Mouse (Mus musculus) liver, postnatal 0 days (tissue): ENCODE measurements around the gene Rsph3b. TPM values are rescaled to one million over a fixed set of nuclear protein-coding genes. Genes with fewer than 3 reads are reported as not detected.

Experiments used
- ATAC-seq: fragments of 200-750 bp; cut with Nextera tagmentation; 2 replicates; pipeline ENCODE4 v1.8.0; 2017; ENCODE audit warnings: mild to moderate bottlenecking, moderate library complexity
- DNase-seq: peaks from one replicate; pipeline ENCODE4 v3.0.0-alpha.2; 2016
- H3K27ac ChIP-seq: fragments of 300-500 bp; sonication (generic); 2 replicates; pipeline ENCODE4 v1.5.1; 2014; ENCODE audit warnings: antibody characterized with exemption, moderate library complexity, mild to moderate bottlenecking, low read depth
- H3K27me3 ChIP-seq: fragments of 300-500 bp; sonication (generic); 2 replicates; pipeline ENCODE4 v1.6.1; 2014; ENCODE audit warnings: low read length, control low read depth, mixed read lengths; ENCODE audit not compliant: insufficient read depth
- H3K36me3 ChIP-seq: fragments of 300-500 bp; sonication (generic); replicated peaks from 2 replicates; pipeline ENCODE4 v1.6.1; 2014; ENCODE audit warnings: mild to moderate bottlenecking, control low read depth, low read length, moderate library complexity, mixed read lengths; ENCODE audit not compliant: insufficient read depth
- H3K4me1 ChIP-seq: fragments of 300-500 bp; sonication (generic); 2 replicates; pipeline ENCODE4 v1.6.1; 2014; ENCODE audit warnings: antibody characterized with exemption, mild to moderate bottlenecking, control low read depth; ENCODE audit not compliant: insufficient read depth
- H3K4me2 ChIP-seq: fragments of 300-500 bp; sonication (generic); 2 replicates; pipeline ENCODE4 v1.6.1; 2014; ENCODE audit warnings: low read depth, mild to moderate bottlenecking, low read length, moderate library complexity, mixed read lengths
- H3K4me3 ChIP-seq: fragments of 300-500 bp; sonication (generic); 2 replicates; pipeline ENCODE4 v1.5.1; 2014; ENCODE audit warnings: low read depth, low read length
- H3K9ac ChIP-seq: fragments of 300-500 bp; sonication (generic); replicated peaks from 2 replicates; pipeline ENCODE4 v1.6.1; 2014; ENCODE audit warnings: mild to moderate bottlenecking, moderate library complexity
- H3K9me3 ChIP-seq: fragments of 300-500 bp; sonication (generic); 2 replicates; pipeline ENCODE4 v1.6.1; 2016; ENCODE audit warnings: mild to moderate bottlenecking, control low read depth, low read length, mixed read lengths
- CTCF ChIP-seq: sonication (generic); IDR thresholded peaks from 2 replicates; pipeline ENCODE4 v1.5.1; 2016; ENCODE audit warnings: antibody characterized with exemption, low read depth
- EP300 ChIP-seq: IDR thresholded peaks from 2 replicates; pipeline ENCODE4 v1.6.1; 2016; ENCODE audit warnings: antibody characterized with exemption, low read depth, mild to moderate bottlenecking
- WGBS: fragments of 180-500 bp; shearing (Covaris S2); extraction: QIAGEN DNeasy Blood & Tissue Kit; methylation state at CpG from one replicate; pipeline ENCODE4 v1.1.7; 2014; ENCODE audit not compliant: insufficient replicate concordance; 5-methylcytosine and 5-hydroxymethylcytosine counted together
- polyA plus RNA-seq: library from polyadenylated mRNA; unstranded; fragments of >200 nt; fragmentation: Nextera tagmentation; extraction: Ambion mirVana; gene quantifications from 2 replicates; pipeline ENCODE4 v1.2.1, GENCODE M21; 2015

The Rsph3b gene
- polyA plus RNA-seq, 1 experiment from 2014 or later = 13.2 TPM

DNA sequence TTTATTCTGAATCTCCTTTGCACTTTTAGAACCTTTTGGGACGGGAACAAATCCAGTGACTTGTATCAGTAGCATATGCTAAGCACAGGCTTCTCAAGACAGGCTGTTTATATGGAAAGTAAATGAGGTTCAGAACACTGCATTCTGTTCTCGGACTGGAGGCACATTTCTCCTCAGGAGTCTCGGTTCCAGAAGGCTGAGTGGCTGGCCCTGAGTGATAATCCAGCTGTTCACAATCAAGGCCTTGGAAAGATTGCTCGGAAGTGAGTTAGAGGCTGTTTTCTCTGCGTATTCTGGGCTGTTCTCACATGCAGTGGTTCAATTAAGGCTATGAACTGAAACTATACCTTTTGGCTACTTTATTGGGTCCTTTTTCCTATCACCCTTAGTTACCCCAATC, 82.9 kb downstream of the Rsph3b start:
- peaks cover 10% of the 10 kb centered on the region; the same call in 1 of the 2 replicates for H3K27me3 ChIP-seq
- no peaks in the 10 kb centered on the region for H3K9me3 ChIP-seq
- no peak overlapping the region for H3K9ac ChIP-seq
- ATAC-seq = no peak
- H3K4me1 ChIP-seq = peaks cover 7% of the 10 kb centered on the region
- H3K4me3 ChIP-seq = no peak overlapping the region
- no peak for TF ChIP-seq CTCF
- no peak overlapping the region for H3K4me2 ChIP-seq
- no peaks in the 10 kb centered on the region for H3K36me3 ChIP-seq
- DNase-seq = no peak
- no peak overlapping the region for H3K27ac ChIP-seq
- WGBS = 81% methylated on average over 5 of the region's 5 CpGs

DNA sequence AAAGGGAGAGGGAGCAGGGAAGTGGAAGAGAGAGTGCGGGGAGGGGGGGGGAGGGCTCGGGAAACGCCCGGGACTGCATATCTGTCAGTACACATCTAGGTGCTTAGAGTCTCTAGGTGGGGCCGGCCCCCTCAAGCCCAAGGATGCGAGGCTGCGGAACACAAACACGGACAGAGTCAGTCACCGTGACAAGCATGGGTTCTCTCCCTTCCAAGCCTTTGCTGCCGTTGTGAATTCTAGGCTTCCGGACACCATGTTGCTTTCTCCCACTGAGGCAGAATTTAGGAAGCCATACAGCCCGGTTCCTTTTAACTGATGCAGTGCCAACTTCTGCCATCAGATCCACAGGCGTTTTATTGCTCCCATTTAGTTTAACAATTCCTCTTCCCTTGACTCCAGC, 83.6 kb downstream of the Rsph3b start:
- Histone ChIP-seq H3K4me3 (no peak overlapping the region), H3K9me3 (no peaks in the 10 kb centered on the region), H3K4me1 (peaks cover 7% of the 10 kb centered on the region), H3K27me3 (peaks cover 10% of the 10 kb centered on the region; the same call in 1 of the 2 replicates), H3K36me3 (no peaks in the 10 kb centered on the region), H3K27ac (no peak overlapping the region), H3K9ac (no peak overlapping the region), H3K4me2 (no peak overlapping the region)
- WGBS = 45% methylated on average over 13 of the region's 13 CpGs
- ATAC-seq (no peak), DNase-seq (no peak)
- TF ChIP-seq EP300 (no peak), CTCF (no peak)

DNA sequence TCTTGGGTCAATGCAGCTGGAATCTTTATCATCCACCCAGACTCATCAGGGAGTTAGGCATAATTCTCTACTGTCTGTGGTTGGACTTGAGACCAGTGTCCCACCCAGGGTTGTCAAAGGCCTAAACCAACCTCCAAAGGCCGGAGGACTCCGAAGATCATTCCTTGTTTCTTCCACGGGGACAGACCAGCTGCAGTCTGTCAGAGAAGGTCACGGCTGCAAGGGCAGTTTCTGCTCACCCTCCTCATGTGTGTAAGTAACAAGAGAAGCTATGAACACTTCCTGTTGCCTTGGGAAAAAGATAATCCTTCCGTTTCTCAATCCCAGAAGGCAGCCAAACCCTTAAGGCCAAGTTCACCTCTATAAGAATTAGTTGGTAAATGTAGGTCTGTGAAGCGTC, 85.0 kb downstream of the Rsph3b start:
- no peaks in the 10 kb centered on the region for H3K9me3 ChIP-seq
- H3K36me3 ChIP-seq = no peaks in the 10 kb centered on the region
- H3K4me2 ChIP-seq = no peak overlapping the region
- DNase-seq = no peak
- H3K27me3 ChIP-seq = peaks cover 10% of the 10 kb centered on the region; the same call in 1 of the 2 replicates
- ATAC-seq = no peak
- TF ChIP-seq CTCF = no peak
- no peak overlapping the region for H3K9ac ChIP-seq
- no peak overlapping the region for H3K27ac ChIP-seq
- no peak overlapping the region for H3K4me3 ChIP-seq
- H3K4me1 ChIP-seq = peaks cover 7% of the 10 kb centered on the region
- 67% methylated on average over 6 of the region's 6 CpGs for WGBS

DNA sequence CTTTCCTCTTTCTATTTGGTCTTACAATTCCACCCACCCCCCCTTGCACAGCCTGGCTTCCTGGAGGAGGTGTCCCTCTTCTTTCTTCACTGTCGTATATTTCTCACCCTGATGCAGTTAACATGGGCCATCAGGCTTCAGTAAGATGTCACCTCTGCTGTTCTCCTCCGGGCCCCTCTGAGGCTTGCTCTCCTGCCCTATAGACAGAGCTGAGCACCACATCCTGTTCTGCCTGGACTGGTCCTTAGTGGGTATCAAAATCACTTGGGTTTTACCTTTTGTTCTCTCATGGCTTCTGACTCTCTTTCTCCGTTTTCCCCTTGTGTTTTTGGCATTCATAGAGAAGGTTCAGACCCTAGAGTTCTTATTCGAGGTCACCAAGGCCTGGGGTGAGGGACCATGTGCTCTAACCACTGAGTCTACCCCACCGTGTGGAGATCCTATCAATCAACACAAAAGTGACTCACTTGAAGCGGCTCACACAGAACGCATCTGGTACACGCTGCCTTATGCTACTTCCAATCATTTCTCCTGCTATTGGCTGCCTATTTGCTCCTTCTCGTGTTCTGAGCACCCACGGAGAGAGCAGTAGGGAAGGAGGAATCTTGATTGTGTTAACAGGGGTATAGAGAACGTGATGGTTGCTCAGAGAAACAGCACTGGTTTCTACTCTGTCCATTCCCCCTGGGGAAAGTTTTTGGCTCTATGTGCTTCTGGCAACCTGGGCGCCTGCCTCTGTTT, 86.3 kb downstream of the Rsph3b start:
- H3K4me3 ChIP-seq = no peak overlapping the region
- 61% methylated on average over 12 of the region's 12 CpGs for WGBS
- no peak for ATAC-seq
- no peak overlapping the region for H3K27ac ChIP-seq
- H3K36me3 ChIP-seq = no peaks in the 10 kb centered on the region
- no peak for DNase-seq
- no peak for TF ChIP-seq CTCF
- no peak for TF ChIP-seq EP300
- H3K9me3 ChIP-seq = no peaks in the 10 kb centered on the region
- peaks cover 10% of the 10 kb centered on the region; the same call in 1 of the 2 replicates for H3K27me3 ChIP-seq
- peaks cover 7% of the 10 kb centered on the region for H3K4me1 ChIP-seq
- no peak overlapping the region for H3K9ac ChIP-seq
- peak overlapping the region; percentile 74 for H3K4me2 ChIP-seq

DNA sequence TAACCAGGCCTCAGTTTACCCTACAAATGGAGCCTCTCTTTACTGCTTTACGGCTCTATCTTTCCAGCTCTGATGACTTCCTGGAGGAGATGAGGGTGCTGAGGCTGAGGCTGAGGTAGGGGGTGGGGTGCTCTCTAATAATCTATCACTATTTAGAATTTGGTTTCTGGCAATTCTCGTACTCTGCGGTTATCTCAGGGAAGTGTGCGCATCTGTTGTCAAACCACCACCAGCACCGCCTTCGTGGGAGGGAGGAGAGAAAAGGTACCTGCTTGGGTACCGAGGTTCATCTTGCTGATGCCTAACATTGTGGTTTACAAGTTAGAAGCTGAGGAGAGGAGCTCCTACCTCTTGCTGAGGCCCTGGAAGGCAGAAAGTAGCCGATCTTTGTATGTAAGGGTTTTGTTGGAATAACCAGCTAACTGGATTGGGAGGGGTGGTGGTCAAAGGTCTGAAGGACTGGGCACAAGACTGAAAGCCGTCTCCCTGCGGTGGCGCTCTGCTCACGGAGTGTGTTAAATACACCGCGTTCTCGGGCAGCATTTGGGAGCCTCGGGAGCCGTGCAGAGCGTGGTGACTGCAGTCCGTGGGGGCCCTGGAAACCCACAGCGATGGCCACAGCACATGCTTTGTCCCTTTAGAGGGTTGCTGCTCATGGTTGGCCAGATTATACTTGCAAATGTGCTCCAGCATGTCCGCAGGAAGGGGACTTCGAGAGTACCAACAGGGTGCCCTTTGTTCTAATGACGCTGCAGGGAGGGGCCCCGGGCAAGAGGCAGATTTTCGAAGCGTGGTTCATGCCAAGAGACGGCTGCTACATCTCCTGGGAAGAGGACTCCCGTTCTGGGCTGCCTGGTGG, 87.1 kb downstream of the Rsph3b start:
- no peaks in the 10 kb centered on the region for H3K9me3 ChIP-seq
- peak; percentile 29; the same call in 1 of the 2 replicates for ATAC-seq
- 6% methylated on average over 28 of the region's 28 CpGs for WGBS

DNA sequence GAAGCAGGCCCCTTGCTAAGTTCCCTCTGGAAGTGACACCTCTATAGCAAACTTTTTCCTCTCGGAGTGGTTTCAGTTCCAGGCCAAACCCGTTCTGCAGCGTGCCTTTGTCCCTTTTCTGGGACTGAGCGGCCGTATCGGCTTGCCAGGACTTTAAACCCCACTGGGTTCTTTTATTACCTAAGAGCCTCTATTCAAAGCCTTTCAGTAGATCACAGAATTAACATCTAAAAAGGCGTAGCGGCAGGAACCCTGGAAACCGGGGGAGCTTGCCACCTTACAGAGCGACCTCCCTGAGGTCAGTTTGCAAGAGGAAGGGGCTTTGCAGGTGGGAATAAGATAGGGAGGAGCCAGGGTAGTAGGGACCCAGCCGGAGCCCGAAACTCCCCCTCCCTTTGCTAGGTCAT, 88.0 kb downstream of the Rsph3b start:
- DNase-seq (no peak), ATAC-seq (no peak)
- Histone ChIP-seq H3K4me3 (no peak overlapping the region), H3K4me1 (peaks cover 7% of the 10 kb centered on the region), H3K9me3 (no peaks in the 10 kb centered on the region), H3K4me2 (no peak overlapping the region), H3K9ac (no peak overlapping the region), H3K27me3 (peaks cover 10% of the 10 kb centered on the region; the same call in 1 of the 2 replicates), H3K27ac (no peak overlapping the region), H3K36me3 (no peaks in the 10 kb centered on the region)
- WGBS = 55% methylated on average over 12 of the region's 12 CpGs
- TF ChIP-seq CTCF (no peak), EP300 (no peak)

More for the DNA sequence above, 87.1 kb downstream of the Rsph3b start:
- DNase-seq = peak; percentile 40
- H3K9ac ChIP-seq = no peak overlapping the region
- H3K27me3 ChIP-seq = peaks cover 10% of the 10 kb centered on the region; the same call in 1 of the 2 replicates
- no peak for TF ChIP-seq EP300
- TF ChIP-seq CTCF = no peak
- peak overlapping the region; percentile 74 for H3K4me2 ChIP-seq
- no peaks in the 10 kb centered on the region for H3K36me3 ChIP-seq
- peak overlapping the region; percentile 36 for H3K4me3 ChIP-seq
- no peak overlapping the region for H3K27ac ChIP-seq
- H3K4me1 ChIP-seq = peaks cover 7% of the 10 kb centered on the region
